Mouse (Mus musculus): ENCODE results near the gene Ccdc9b. TPM values are rescaled to one million over a fixed set of nuclear protein-coding genes. Genes with fewer than 3 reads are reported as not detected.

Gene Ccdc9b
- total RNA-seq, 2 experiments from 2014 or later: 8.4 to 9.9 TPM

DNA sequence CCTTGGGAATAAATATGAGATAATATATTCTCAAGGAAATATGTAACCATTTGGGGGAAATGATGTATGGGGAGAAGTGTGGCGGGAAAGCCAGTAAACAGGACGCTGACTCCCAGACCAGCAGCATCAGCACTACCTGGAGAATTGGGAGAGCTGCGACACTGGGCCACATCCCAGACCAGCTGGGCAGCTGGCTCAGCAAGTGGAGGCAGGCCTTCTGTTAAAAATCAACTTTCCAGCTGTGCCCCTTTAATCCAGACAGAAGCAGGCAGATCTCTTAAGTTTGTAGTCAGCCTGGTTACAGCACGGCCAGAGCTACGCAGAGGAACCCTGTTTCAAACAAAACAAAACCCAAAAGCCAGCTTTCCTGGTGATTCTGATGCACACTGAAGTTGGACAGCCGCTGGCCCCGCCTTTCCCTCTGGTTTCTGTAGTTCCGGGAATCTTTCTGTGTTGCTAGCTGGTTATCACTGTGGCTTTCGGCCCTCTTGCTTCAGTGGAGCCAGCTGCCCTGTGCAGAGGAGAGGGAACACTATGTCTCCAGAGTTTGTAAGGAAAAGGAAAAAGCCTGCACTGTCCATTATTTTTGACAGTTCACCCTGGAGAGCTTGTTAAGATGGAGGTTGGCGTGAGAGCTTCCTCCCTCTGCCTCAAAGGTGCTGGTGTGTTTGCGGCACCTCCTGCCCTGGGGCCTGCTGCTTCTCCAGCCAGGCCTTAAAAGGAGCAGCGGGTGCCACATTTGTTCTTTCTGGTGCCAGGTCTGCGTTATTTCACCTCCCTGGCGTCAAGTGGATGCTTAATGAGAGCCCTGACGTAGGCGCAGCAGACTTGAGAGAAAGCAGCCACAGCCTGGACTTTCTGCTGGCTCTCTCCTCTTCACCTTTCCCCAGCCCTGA lies 10.3 kb downstream of the Ccdc9b start:
- peak; percentile 47 to 49 for DNase-seq
- intact Hi-C loops (cut with DNase I): no loop called here

DNA sequence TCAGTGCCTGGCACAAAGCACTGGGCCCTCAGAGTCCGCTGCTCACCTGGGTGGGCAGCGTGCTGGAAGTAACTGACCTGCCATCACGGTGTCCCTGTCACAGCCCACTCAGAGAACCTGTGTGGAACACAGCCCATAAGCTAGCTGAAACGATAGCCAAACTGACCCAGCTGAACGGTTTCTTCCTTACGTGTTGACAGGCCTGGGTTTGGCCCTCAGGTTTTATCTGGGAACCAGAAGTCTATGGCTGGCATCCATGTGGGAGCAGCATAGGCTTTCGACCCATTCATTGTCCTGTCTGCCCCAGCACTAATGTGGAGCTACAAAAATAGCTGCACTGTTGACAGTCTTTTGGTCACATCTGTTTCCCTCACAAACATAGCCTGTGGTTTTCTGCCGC lies 12.0 kb downstream of the Ccdc9b start:
- intact Hi-C loops (cut with DNase I): no loop called here

DNA sequence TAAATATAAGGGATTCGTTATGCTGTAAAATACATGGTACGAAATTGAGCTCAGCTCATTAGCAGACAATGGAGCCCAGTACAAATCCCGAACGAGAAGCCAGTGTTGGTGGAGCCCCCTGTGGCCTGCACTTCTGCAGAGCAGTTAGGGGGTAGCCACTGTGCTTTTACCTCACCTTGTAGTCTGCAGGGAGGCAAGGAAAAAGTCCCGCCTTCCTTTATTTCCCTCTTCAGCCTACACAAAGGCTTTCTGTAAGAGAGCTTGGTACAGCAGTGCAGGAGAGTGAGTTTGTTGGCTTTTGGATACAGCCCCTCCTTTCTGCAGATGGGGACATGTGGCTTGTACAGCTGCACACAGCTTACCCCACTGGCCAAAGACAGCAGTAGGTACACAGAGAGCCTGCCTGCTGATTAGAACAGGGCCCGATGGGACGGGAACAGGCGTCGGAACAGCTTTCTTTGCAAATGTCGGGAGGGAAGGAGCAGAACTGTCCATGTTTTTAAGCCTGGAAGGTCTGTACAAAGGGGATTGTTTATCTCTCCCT lies 13.0 kb downstream of the Ccdc9b start:
- DNase-seq: peak; percentile 48 to 55
- intact Hi-C loops (cut with DNase I): no loop called here

More for the DNA sequence above, 12.0 kb downstream of the Ccdc9b start:
- peak; percentile 63 to 82 for DNase-seq

DNA sequence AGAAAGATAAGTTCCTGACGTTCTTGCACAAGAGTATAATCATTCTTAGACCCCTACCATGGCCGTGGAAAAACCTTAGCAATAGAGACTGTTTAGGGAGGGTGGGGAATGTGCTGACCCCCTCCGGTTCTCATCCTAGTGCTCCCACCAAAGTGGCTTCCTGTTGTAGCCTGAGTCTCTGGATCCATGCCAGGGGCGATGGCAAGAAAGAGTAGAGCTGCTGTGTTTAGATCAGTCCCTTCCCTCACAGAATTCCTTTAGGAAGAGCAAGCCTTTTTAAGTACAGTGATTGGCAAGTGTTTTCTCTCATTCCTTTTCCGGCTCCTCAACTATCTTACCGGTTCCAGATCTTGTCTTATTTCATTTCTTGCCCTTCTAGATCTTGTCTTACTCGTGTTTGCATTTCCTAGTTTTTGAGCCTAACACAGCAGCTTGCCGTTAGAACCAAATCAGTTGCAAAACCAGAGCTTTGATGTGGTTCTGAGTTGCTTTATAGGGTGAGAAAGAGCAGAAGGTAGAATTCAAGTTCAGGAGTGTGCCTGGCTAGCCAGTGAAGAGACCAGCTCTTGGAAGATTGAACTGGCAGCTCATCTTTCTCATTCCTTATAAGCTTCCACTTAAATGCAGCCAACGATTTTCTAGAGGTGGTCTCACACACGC lies 15.0 kb downstream of the Ccdc9b start:
- peak in 1 of 2 experiments; percentile 53 for DNase-seq
- intact Hi-C loops (cut with DNase I): loop anchor here (2.0 kb wide), 1 partner anchor 31 kb away; the partner anchor contains the start of gene Disp2

DNA sequence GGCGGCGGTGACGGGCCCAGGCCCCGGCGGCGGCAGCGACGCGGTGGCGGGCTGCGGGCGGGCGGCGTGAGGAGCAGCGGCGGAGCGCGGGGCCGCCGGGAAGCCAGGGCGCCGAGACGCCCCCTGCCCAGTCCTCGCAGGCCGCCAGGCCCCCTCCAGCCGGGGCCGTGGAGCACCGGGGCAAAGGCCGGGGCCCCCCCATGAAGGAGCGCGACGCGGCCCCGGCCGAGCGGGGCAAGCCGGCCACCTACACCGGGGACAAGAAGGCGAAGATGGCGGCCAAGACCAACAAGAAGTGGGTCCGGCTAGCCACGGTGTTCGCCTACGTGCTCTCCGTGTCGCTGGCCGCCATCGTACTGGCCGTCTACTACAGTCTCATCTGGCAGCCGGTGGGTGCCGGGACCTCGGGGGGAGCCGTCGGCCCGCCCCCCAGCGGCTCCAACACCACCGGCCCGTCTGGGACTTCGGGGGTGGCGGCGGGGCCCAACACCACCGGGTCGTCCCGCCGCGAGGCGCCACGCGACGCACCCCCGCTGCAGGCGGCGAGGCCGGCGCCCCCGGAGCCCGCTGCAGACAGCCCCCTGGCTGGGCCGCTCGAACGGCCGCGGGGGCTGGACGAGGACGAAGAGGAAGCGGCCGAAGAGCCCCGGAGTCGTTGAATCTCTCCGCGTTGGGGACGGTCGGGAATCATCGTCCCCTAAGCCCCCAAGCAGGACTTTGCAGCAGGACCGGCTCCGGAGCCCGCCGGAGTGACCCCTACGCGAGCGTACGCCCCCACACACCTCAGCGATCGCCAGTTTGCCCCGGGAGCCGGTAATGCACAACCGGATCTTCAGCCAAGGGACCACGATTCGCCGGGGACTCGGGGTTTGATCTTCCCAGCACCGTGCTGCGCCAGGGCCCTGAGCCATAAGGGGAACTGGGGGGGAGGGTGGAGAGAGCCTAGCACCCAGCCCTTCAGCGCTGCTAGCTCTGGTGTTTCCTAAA lies 16.3 kb downstream of the Ccdc9b start:
- DNase-seq: peak; percentile 51 to 59
- intact Hi-C loops (cut with DNase I): loop anchor here (1.0 to 2.0 kb wide), 2 partner anchors 16 to 33 kb away; partner anchors contain the start of genes Ccdc9b and Disp2

DNA sequence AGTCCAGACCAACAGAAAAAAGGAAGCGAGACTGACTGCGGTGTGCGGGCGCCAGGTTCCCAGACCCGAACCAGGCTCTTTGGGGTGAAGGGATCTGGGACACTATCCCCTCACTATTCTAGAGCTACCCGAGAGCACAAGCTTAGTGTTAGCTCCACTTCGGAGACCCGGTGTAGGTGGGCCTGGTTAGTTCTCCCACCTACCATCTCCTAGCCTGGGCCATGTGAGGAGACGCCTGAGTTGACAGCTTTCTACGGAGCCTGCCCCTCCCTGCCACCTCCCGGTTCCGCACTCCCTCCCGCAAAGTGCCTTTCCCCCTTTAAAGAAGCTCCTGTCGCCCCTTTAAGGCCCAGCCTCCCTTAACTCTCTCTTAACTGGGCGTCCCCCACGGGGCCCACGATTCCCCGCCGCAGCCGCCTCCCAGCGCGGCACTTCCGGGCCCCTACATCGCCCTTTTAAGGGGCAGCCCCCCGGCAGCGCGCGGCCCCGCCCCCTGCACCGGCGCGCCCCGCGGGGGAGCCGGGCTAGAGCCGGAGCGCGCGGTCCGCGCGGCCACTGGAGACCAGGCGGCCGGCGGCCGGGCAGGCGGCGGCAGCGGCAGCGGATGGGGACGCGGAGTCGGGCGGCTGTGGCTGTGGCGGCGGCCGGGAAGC lies 17.1 kb downstream of the Ccdc9b start, which contains the start of gene Inafm2:
Gene Inafm2, plus strand, starts transcription at position 527 of the 653 bp plus-strand sequence.
- DNase-seq: peak; percentile 91 to 93
- intact Hi-C loops (cut with DNase I): no loop called here

DNA sequence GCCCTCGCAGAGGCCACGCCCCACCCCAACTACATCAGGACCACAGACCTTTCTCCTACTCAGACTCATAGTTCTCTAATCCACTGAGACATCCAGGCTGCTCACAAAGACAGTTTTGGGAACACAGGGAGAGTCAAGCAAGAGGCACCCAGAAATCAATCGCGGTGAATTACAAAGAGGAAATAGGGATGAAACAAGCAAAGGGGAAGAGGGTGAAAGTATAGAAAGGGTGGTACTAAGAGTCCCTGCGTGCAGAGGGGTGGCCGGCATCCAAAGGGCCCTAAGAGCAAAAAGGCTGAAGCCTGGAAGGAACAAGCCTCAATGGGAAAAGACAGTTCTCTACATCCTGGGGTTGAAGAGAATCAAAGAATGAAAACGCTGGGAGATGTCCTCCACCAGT lies 17.8 kb downstream of the Ccdc9b start:
- intact Hi-C loops (cut with DNase I): no loop called here
- no peak for DNase-seq

DNA sequence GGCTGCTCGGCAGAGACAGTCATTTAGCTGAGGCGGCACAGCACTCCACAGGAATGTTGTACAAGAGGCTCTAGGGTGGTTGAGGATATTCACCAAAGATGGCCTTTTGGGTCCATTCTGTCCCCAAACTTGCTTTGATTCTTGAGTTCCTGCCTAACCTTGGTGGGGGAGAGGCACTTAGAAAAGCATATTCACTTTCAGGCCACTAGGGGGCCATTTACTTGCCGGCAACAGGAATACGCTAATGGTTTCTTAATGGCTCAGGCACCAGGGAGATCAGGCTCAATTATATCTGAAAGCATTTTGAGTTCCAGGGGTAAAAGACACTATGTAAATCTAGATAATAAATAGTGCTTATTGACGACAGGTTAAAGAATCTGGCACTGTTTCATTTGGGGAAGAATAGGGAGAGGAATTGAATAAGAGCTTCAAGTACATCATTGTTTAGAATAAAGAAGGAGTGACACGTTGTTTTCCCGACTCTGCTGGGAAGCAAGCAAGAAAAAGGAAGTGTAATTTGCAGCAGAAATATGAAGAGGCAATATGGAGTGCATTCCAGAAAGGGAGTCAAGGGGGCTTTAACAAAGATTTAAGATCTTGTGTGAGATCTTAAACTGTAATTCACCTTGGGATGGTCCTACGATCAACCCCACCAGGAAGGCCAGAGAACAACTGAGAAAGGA lies 19.1 kb downstream of the Ccdc9b start:
- DNase-seq: peak; percentile 54 to 63
- intact Hi-C loops (cut with DNase I): loop anchor here (2.0 kb wide), 1 partner anchor 139 kb away; no protein-coding TSS in a partner anchor

DNA sequence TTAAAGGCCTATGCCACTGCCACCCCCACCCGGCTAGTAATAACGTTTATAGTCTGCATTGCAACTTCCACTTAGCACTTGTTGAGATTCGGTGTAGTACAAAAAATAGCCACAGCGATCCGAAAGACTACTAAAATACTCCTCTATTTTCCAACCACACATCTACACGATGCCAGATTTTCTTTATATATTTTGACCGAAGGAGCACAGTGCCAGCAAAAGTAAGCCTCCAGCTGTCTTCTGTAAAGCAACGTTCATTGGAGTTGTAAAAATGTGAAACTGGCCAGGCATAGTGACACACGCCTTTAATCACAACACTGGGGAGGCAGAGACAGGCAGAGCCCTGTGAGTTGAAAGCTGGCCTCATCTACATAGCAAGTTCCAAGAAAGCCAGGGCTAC lies 21.3 kb downstream of the Ccdc9b start:
- intact Hi-C loops (cut with DNase I): no loop called here
- no peak for DNase-seq

DNA sequence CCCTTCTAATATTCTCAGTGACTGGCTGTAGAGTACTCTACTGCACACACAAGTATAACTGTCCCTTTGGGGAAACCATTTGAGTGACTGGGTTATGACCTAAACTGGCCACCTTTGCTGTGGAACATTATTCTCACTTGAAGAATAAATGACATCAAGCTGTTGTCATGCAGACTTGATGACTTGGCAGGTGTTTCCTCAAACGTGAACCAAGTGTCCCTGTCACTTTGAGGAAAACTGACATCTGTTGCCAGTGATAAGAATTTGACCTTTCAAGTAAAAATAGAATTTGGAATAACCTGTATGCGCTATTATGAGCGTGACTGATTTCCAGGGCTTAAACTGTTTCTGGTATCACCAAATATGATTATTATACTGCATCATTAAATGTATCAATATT lies 22.1 kb downstream of the Ccdc9b start:
- intact Hi-C loops (cut with DNase I): no loop called here
- no peak for DNase-seq

DNA sequence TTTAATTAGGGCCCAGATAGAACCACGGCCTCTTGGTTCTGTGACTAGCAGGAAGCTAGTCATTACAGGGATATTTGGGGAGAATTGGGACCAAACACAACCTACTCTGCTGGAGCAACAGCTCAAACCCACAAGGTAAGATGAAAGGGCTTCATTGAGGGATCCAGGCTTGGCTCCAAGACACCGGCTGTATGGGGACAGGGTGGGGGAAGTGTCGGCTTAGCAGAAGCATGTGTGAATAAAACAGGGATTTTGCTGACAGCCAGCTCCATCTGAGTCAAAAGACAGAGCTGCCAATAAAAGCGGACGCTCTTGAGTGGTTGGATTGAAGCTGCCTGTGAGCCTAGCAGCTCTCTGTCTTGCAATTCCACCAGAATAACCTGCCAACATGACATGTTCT lies 29.1 kb downstream of the Ccdc9b start:
- no peak for DNase-seq
- intact Hi-C loops (cut with DNase I): no loop called here

DNA sequence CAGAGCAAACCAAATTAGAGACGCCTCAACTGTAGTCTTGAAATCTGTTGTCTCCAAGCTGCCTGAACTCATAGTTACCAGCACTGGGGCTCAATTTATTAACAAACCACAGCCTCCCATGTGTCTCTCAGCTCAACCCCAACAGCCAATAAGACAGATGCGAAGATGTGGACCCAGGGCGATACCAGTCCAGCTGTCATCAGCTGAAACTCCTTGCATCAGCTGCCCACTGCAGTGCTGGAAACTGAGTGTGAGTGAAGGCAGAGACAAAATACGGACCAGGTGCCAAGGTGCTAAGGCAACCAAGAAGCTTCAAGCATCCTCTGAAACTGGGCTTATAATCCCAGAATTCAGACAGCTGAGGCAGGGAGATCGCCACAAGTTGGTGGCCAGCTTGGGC lies 30.5 kb downstream of the Ccdc9b start:
- no peak for DNase-seq

DNA sequence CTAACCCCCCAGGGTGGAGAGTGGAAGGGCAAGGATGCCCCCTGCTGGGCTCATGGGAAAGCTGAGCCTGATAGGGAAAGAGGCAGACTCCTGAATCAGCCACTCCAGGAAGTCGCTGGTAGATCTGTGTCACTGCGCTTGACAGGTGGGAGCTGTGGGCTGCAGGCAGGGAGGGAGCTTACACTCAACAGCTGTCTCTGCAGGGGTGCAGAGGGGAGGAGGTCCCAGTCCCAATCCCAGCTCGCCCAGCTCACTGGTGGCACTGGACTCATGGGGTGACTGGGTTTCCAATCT lies 31.9 kb downstream of the Ccdc9b start:
- DNase-seq: peak; percentile 84 to 88
- intact Hi-C loops (cut with DNase I): loop anchor here (1.0 kb wide), 2 partner anchors 30 to 92 kb away; no protein-coding TSS in a partner anchor

More for the DNA sequence above, 30.5 kb downstream of the Ccdc9b start:
- intact Hi-C loops (cut with DNase I): no loop called here

DNA sequence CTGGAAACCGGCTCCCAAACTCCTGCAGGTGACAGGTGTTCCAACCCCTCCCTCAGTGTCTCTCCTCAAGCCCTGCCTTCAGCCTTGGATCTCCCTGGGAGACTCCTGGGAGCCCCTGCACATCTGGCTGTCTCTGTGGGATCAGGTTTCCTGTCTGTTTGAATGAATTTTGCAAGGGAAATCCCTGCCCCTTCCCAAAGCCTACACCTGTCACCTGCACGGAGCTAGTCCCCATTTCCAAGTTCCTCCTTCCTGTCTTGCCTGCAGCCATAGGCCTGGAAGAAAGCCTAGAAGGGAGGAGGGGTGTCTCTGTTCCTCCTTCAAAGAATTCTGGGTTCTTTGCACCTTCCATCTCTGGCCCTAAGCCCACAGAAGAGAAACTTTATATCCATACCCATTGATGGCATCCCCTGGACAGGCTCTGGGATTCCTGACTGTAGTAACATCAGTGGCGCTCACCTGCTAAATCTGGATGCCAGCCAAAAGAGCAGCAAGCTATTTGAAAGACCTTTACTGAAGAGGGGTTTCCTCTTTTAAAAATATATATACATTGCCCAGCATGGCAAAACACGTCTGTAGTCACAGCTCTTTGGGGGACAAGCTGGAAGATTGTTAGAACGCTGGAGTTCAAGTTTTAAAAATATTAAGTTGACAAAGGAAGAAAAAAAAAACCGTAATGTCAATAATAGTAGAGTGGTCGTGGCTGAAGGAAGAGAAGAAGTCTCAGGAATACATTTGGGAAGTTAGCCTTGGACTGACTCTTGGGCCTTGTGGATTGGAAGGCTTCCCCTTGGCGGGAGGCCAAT lies 32.4 kb downstream of the Ccdc9b start:
- intact Hi-C loops (cut with DNase I): loop anchor here (1.0 kb wide), 2 partner anchors 30 to 92 kb away; no protein-coding TSS in a partner anchor
- DNase-seq: no peak

DNA sequence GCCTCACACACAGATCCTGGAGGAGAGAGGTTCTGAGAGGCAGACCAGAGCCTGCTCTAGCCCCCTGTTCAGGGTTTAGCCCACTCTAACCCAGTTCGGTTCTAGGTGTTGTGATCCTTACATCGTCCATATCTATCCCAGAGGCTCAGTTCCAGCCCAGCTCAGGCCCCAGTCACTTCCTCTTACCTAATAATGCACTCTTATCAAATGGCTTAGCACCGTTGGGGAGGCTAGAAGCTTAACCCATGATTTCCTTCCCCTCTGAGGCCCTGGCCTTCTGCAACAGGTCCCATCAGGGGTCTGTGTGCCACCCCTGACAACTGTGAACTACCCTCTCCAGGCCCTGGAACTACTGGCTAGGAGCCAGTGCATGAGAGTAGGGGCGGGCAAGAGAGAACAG lies 33.3 kb downstream of the Ccdc9b start:
- intact Hi-C loops (cut with DNase I): no loop called here

DNA sequence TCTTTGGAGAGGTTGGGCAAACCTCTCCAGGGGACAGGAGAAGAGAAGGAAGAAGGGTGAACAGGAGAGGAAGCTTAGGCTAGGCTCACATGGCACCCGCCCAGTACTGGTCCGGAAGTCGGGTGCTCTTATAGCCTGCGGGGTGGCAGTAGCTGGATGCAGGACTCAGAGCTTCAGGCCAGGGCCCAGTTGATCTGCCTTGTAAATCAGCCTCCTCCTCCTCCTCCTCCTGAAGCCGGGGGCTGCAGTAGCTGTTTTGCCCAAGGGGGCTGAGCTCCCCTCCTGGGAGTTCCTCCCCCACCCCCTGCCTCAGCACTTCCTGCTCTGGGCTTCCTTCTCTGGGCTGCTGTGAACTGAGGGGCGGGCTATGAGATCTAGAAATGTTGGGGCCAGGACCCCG lies 34.1 kb downstream of the Ccdc9b start, which contains the start of gene Plcb2:
Gene Plcb2, minus strand, starts transcription at position 102 of the 400 bp plus-strand sequence.
- intact Hi-C loops (cut with DNase I): no loop called here
- no peak for DNase-seq

More for the DNA sequence above, 33.3 kb downstream of the Ccdc9b start:
- DNase-seq: no peak

DNA sequence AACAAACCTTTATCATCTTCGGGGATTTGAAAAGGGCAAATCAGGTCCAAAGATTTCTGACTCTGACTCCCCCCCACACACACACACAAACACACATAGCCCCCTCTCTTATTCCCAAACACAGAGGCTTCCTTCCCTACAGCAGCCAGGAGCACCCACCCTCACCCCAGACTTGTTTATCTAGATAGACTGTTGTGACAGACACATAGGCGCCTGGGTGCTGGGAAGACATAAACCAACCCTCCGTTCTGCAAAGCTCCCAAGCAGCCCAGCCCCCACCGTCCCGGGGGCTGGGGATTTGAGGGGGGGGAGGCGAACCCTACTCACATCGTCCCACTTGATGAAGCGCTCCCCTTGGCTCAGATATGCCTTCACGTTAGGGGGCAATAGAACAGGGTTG lies 34.5 kb downstream of the Ccdc9b start:
- no peak for DNase-seq
- intact Hi-C loops (cut with DNase I): no loop called here

DNA sequence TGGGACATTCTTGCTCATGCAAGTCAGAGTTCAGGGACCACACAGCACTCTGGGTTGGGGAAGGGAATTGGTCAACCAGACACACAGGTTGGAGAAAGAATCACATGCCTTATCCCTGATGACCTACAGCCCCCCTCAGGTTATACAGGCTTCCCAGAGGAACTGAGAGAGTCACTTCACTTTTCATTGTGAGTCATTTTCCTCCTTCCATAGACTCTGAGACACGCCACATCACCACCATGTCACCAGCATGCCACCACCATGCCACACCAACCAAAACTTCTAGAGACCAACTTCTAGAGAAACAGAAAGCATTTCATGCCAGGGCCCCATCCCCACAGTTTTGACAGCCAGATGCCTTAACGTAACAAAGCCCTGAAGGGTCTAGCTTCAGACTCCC lies 35.6 kb downstream of the Ccdc9b start:
- DNase-seq: no peak
- intact Hi-C loops (cut with DNase I): no loop called here

Data from heart, postnatal 10 days (tissue).